Mouse (Mus musculus) neural tube, embryonic 11.5 days (tissue): ENCODE data around the gene H2-Oa. TPM values are rescaled to one million over a fixed set of nuclear protein-coding genes. Genes with fewer than 3 reads are reported as not detected.

ENCODE experiments used
- ATAC-seq: fragments of 200-750 bp; cut with Nextera tagmentation; 2 replicates; pipeline ENCODE4 v1.8.0; 2017; ENCODE audit warnings: moderate number of reproducible peaks, mild to moderate bottlenecking, moderate TSS enrichment, moderate library complexity; ENCODE audit not compliant: insufficient read depth, low FRiP score, low TSS enrichment
- DNase-seq: peaks from one replicate; pipeline ENCODE4 v3.0.0-alpha.2; 2015; ENCODE audit warnings: low spot score
- H3K27ac ChIP-seq: fragments of 300-500 bp; sonication (generic); 2 replicates; pipeline ENCODE4 v1.5.1; 2014; ENCODE audit warnings: low read depth, mild to moderate bottlenecking, low read length
- H3K27me3 ChIP-seq: fragments of 300-500 bp; sonication (generic); 2 replicates; pipeline ENCODE4 v1.6.1; 2014; ENCODE audit warnings: mild to moderate bottlenecking, low read length, mixed read lengths; ENCODE audit not compliant: control insufficient read depth, insufficient read depth
- H3K36me3 ChIP-seq: fragments of 300-500 bp; sonication (generic); 2 replicates; pipeline ENCODE4 v1.6.1; 2014; ENCODE audit warnings: mild to moderate bottlenecking, low read length, moderate library complexity, mixed read lengths; ENCODE audit not compliant: control insufficient read depth, insufficient read depth
- H3K4me1 ChIP-seq: fragments of 300-500 bp; sonication (generic); 2 replicates; pipeline ENCODE4 v1.6.1; 2014; ENCODE audit warnings: low read length, mixed read lengths; ENCODE audit not compliant: control insufficient read depth, insufficient read depth
- H3K4me2 ChIP-seq: fragments of 300-500 bp; sonication (generic); 2 replicates; pipeline ENCODE4 v1.6.1; 2014; ENCODE audit warnings: low read depth, mild to moderate bottlenecking, moderate library complexity
- H3K4me3 ChIP-seq: fragments of 300-500 bp; sonication (generic); 2 replicates; pipeline ENCODE4 v1.5.1; 2014; ENCODE audit warnings: low read depth, low read length
- H3K9ac ChIP-seq: fragments of 300-500 bp; sonication (generic); 2 replicates; pipeline ENCODE4 v1.6.1; 2014; ENCODE audit warnings: mild to moderate bottlenecking, low read length
- H3K9me3 ChIP-seq: fragments of 300-500 bp; sonication (generic); 2 replicates; pipeline ENCODE4 v1.6.1; 2016; ENCODE audit warnings: low read length; ENCODE audit not compliant: control insufficient read depth
- WGBS: fragments of 180-500 bp; shearing (Covaris S2); extraction: QIAGEN DNeasy Blood & Tissue Kit; methylation state at CpG from one replicate; pipeline ENCODE4 v1.1.7; 2014; 5-methylcytosine and 5-hydroxymethylcytosine counted together
- polyA plus RNA-seq: library from polyadenylated mRNA; unstranded; fragments of >200 nt; fragmentation: Nextera tagmentation; extraction: Ambion mirVana; gene quantifications from 2 replicates; pipeline ENCODE4 v1.2.1, GENCODE M21; 2014

H2-Oa gene
- polyA plus RNA-seq, 1 experiment from 2014 or later, result 0.93 TPM

GRCm38 (mm10) chr17:34106555-34106954 is 14.4 kb downstream of the H2-Oa start:
- Histone ChIP-seq H3K9ac (no peak overlapping the region), H3K27me3 (no peaks in the 10 kb centered on the region), H3K4me2 (no peak overlapping the region), H3K9me3 (no peaks in the 10 kb centered on the region), H3K4me1 (0 out of 2 replicates have a peak, but pooled peaks cover 2% of the 10 kb centered on the region), H3K4me3 (no peak overlapping the region), H3K36me3 (peaks cover 7% of the 10 kb centered on the region), H3K27ac (no peak overlapping the region)
- no peak for ATAC-seq
- 87% methylated on average over 7 of the region's 7 CpGs for WGBS
- DNase-seq, result no peak

DNA sequence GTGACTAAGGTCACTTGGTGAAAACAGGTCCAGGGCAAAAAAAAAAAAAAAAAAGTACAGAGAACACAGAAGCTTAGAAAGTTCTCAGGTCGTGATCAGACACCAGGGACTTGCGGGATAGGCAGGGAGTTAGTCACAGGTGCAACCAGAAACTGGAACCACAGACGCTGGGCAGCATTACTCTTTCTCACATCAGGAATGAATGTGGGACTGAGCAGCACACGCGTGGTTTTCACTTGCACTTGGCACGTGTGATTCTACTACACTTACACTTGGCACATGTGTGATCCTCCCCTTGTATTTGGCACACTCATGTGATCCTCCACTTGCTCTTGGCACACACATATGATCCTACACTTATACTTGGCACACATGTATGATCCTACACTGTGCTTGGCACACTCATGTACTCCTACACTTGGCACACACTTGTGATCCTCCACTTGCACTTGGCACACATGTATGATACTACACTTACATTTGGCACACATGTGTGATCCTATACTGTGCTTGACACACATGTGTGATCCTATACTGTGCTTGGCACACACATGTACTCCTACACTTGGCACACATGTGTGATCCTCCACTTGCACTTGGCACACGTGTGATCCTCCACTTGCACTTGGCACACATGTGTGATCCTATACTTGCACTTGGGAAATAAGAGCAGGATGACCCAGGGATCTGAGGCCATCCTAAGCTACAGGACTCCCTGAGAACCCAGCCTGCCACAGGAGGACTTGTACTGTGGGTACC is 15.1 kb downstream of the H2-Oa start:
- H3K4me2 ChIP-seq, result no peak overlapping the region
- H3K4me1 ChIP-seq, result no peaks in the 10 kb centered on the region
- DNase-seq, result no peak
- no peak overlapping the region for H3K9ac ChIP-seq
- H3K27ac ChIP-seq, result no peak overlapping the region
- ATAC-seq, result no peak
- H3K4me3 ChIP-seq, result no peak overlapping the region; the same call in 1 of the 2 replicates
- no peaks in the 10 kb centered on the region for H3K27me3 ChIP-seq
- H3K36me3 ChIP-seq, result peaks cover 12% of the 10 kb centered on the region
- WGBS, result 84% methylated on average over 7 of the region's 7 CpGs
- no peaks in the 10 kb centered on the region for H3K9me3 ChIP-seq

DNA sequence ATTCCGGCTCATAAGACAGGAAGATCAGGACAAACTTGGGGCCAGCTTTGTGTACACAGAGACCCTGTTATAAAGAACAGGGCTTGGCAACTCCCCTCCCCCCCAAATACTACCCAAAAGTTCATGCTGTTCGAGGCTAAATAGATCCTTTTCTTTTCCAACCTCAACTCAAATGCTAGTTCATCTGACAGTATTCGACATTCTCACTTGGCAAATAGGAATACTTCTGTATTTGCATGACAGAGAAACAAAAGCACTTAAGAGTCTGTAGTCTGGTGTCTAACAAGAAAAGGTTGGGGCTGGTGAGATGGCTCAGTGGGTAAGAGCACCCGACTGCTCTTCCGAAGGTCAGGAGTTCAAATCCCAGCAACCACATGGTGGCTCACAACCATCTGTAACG is 16.3 kb downstream of the H2-Oa start:
- 78% methylated on average over 5 of the region's 6 CpGs for WGBS
- Histone ChIP-seq H3K4me2 (no peak overlapping the region), H3K4me3 (no peak overlapping the region), H3K4me1 (no peaks in the 10 kb centered on the region), H3K9ac (no peak overlapping the region), H3K9me3 (no peaks in the 10 kb centered on the region), H3K27me3 (no peaks in the 10 kb centered on the region), H3K36me3 (peaks cover 23% of the 10 kb centered on the region), H3K27ac (no peak overlapping the region)
- DNase-seq (no peak), ATAC-seq (no peak)

DNA sequence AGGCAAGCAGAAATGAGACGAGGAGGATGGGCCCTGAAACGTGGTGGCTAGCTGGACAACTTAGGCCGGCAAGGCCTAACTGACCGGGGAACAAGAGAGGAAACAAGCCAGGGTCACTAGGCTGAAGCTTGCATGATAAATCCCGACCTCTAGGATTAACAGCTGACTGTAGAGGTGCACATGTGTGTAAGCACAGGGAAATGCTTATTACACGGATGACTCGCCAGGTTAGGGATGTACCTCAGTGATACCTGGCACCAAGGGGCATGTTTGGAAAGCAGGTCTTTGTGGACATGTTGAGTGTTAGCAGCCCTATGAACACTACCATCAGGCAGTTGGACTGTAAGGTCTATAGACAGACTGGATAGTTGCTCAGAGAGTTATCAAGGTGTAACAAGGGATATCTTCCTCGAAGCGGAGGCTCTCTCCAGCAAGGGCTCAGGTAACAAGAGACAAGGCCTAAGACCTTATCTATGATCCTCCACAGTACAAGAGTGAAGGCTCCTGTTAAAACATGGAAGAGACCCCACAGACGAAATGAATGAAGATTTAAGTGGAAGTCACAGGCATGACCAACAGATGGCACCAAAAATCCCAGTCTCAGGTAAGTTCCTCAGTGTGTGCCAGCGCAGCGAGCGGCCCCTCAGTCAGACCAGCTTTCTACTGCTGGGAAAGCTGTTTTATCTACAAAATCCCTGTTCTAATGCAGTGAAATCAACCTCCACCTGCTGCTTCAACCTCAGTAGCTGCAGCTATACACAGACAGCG is 17.1 kb downstream of the H2-Oa start:
- Histone ChIP-seq H3K27me3 (no peaks in the 10 kb centered on the region), H3K4me3 (no peak overlapping the region), H3K36me3 (peaks cover 29% of the 10 kb centered on the region), H3K4me1 (no peaks in the 10 kb centered on the region), H3K27ac (no peak overlapping the region), H3K4me2 (no peak overlapping the region), H3K9ac (no peak overlapping the region), H3K9me3 (no peaks in the 10 kb centered on the region)
- no peak for ATAC-seq
- no peak for DNase-seq
- 83% methylated on average over 14 of the region's 14 CpGs for WGBS

GRCm38 (mm10) chr17:34109806-34110195 is 17.7 kb downstream of the H2-Oa start:
- Histone ChIP-seq H3K36me3 (peaks cover 33% of the 10 kb centered on the region), H3K27ac (no peak overlapping the region), H3K4me1 (no peaks in the 10 kb centered on the region), H3K9me3 (no peaks in the 10 kb centered on the region), H3K9ac (no peak overlapping the region), H3K4me2 (no peak overlapping the region), H3K27me3 (no peaks in the 10 kb centered on the region), H3K4me3 (no peak overlapping the region)
- ATAC-seq, result peak; percentile 23; the same call in 1 of the 2 replicates
- DNase-seq, result no peak
- 74% methylated on average over 3 of the region's 3 CpGs for WGBS

- no peak for DNase-seq
- Histone ChIP-seq H3K4me2 (no peak overlapping the region), H3K36me3 (peaks cover 38% of the 10 kb centered on the region), H3K4me3 (no peak overlapping the region), H3K27me3 (no peaks in the 10 kb centered on the region), H3K9ac (no peak overlapping the region), H3K27ac (no peak overlapping the region), H3K4me1 (no peaks in the 10 kb centered on the region), H3K9me3 (no peaks in the 10 kb centered on the region)
- no peak for ATAC-seq
- WGBS, result 63% methylated on average over 8 of the region's 8 CpGs
Observed at GRCm38 (mm10) chr17:34110309-34110708, 18.2 kb downstream of the H2-Oa start.

GRCm38 (mm10) chr17:34114114-34114513 is 22.0 kb downstream of the H2-Oa start:
- Histone ChIP-seq H3K27me3 (no peaks in the 10 kb centered on the region), H3K27ac (no peak overlapping the region), H3K4me1 (peaks cover 10% of the 10 kb centered on the region), H3K4me3 (no peak overlapping the region), H3K36me3 (peaks cover 45% of the 10 kb centered on the region), H3K9ac (no peak overlapping the region), H3K4me2 (no peak overlapping the region), H3K9me3 (no peaks in the 10 kb centered on the region)
- DNase-seq (no peak), ATAC-seq (no peak)
- WGBS, result 93% methylated on average over 7 of the region's 7 CpGs

DNA sequence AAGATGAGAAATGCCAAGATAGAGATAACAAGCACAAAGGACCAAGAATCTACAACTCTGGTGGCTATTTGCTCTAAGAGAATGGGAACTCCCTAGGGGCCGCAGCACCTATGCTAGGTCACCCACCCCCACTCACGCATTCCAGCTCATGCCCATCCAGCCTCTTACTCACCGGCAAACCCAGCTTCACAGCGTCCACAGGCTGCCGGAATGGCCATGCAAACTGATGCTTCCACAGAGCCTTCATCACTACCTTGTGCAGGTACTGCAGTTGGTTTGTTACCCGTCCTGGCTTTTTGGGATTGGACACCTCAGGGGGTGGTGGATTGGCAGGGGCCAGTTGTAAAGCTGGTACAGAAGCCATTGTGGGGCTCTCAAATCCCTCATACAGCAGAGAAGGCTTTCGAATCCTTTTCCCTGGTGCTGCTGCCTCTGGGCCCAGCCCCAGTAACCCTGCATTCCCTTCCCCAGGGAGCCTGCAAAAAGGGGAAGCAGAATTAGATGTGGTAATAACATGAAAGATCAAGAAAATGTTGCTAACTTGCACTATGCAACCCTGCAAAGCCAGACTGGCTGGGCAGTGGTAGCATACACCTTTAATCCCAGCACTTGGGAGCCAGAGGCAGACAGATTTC is 24.7 kb downstream of the H2-Oa start:
- WGBS, result 44% methylated on average over 7 of the region's 7 CpGs

More for the DNA sequence above, 24.7 kb downstream of the H2-Oa start:
- peak overlapping the region; percentile 77 for H3K4me2 ChIP-seq
- H3K9me3 ChIP-seq, result no peaks in the 10 kb centered on the region
- H3K27ac ChIP-seq, result no peak overlapping the region
- H3K36me3 ChIP-seq, result peaks cover 36% of the 10 kb centered on the region
- DNase-seq (no peak), ATAC-seq (no peak)
- peak overlapping the region; percentile 3 for H3K9ac ChIP-seq
- H3K4me1 ChIP-seq, result peaks cover 10% of the 10 kb centered on the region
- H3K27me3 ChIP-seq, result no peaks in the 10 kb centered on the region
- peak overlapping the region; percentile 99 for H3K4me3 ChIP-seq
